29 mouse cellular contexts compared by ENCODE assay signal in genomic region chr4:100752278-100752677, GRCm38 (mm10). TPM values are rescaled to one million over a fixed set of nuclear protein-coding genes. Genes with fewer than 3 reads are reported as not detected.
DNase-seq lines count a peak whose midpoint lies in the region; ATAC-seq and TF ChIP-seq lines count a peak whose summit lies in the region.
"Had no signal": no experiment of that assay in that cellular context is flagged by ENCODE, and none has a peak within 500 bp of the region (broad histone marks: within the 10 kb centered on the region; RNA-seq: fewer than 3 reads in every experiment).

No protein-coding gene starts in this region.

- no peak overlapping the region for H3ac ChIP-seq in C2C12 (ENCODE audit: control insufficient read depth, insufficient read length, low read depth)

- H3K4me2 ChIP-seq in liver, embryonic 13.5 days, result no peak overlapping the region
- H3K4me2 ChIP-seq in hindbrain, embryonic 12.5 days (replicated peaks), result no peak overlapping the region
- H3K4me2 ChIP-seq: embryonic facial prominence, embryonic 12.5 days; embryonic facial prominence, embryonic 15.5 days; forebrain, embryonic 15.5 days; heart, embryonic 12.5 days; heart, embryonic 15.5 days; hindbrain, embryonic 14.5 days had no signal

- no peaks in the 10 kb centered on the region for H3K9me3 ChIP-seq in liver, embryonic 13.5 days (replicated peaks)
- no peaks in the 10 kb centered on the region for H3K9me3 ChIP-seq in hindbrain, embryonic 12.5 days (replicated peaks)
- H3K9me3 ChIP-seq: embryonic facial prominence, embryonic 12.5 days; embryonic facial prominence, embryonic 15.5 days; forebrain, embryonic 15.5 days; heart, embryonic 15.5 days; hindbrain, embryonic 10.5 days had no signal

- DNase-seq in liver, embryonic 13.5 days, result peak; percentile 4
- DNase-seq in liver, result no peak
- peak; percentile 15 for DNase-seq in Muller cell, postnatal 12 days (ENCODE audit: inconsistent ontology term)
- no peak for DNase-seq in right cerebral cortex, postnatal 14 days
- no peak for DNase-seq in gastrocnemius, postnatal 10 days
- DNase-seq: adrenal gland, postnatal 36 days; cerebellum, adult 11 months; cerebellum, adult 2 months; cerebellum, adult 9-11 months; cerebellum, postnatal 25 days; gastrocnemius, adult 2 months; gastrocnemius, postnatal 25 days; heart, adult 18-20 months; heart, postnatal 10 days; heart, postnatal 36 days had no signal

- ATAC-seq in liver, embryonic 13.5 days (ENCODE audit: low read depth), result peak; percentile 74
- ATAC-seq in hindbrain, embryonic 12.5 days (ENCODE audit: low FRiP score), result no peak
- ATAC-seq: forebrain, embryonic 15.5 days; hindbrain, postnatal 0 days; inflammation-experienced regulatory T-cells, adult 6 months; intestine, embryonic 16.5 days; Patski had no signal

- no peaks in the 10 kb centered on the region for H3K27me3 ChIP-seq in liver, embryonic 13.5 days
- no peaks in the 10 kb centered on the region for H3K27me3 ChIP-seq in C2C12 (ENCODE audit: control insufficient read depth, insufficient read depth, insufficient read length)
- H3K27me3 ChIP-seq in hindbrain, embryonic 12.5 days, result no peaks in the 10 kb centered on the region
- H3K27me3 ChIP-seq: embryonic facial prominence, embryonic 12.5 days; embryonic facial prominence, embryonic 15.5 days; forebrain, embryonic 15.5 days; Patski had no signal

- no peak for TF ChIP-seq CTCF in C2C12 (IDR thresholded peaks at IDR 0.05; ENCODE audit: control insufficient read depth, insufficient read depth, insufficient read length)

- H3K9ac ChIP-seq in liver, embryonic 13.5 days, result no peak overlapping the region
- no peak overlapping the region for H3K9ac ChIP-seq in hindbrain, embryonic 12.5 days
- H3K9ac ChIP-seq: embryonic facial prominence, embryonic 12.5 days; embryonic facial prominence, embryonic 15.5 days; forebrain, embryonic 15.5 days; heart, embryonic 12.5 days; heart, embryonic 15.5 days; hindbrain, embryonic 14.5 days had no signal

- H3K79me3 ChIP-seq in C2C12 (ENCODE audit: low read depth), result no peaks in the 10 kb centered on the region

- H3K79me2 ChIP-seq in C2C12 (ENCODE audit: control insufficient read depth, insufficient read depth), result no peaks in the 10 kb centered on the region

- 43% methylated on average over 2 of the region's 2 CpGs for WGBS in liver, embryonic 13.5 days (ENCODE audit: insufficient replicate concordance)
- WGBS in hindbrain, embryonic 12.5 days, result 91% methylated on average over 2 of the region's 2 CpGs

- H3K4me1 ChIP-seq in liver, embryonic 13.5 days (replicated peaks), result peaks cover 4% of the 10 kb centered on the region; the same call in 1 of the 2 replicates
- no peaks in the 10 kb centered on the region for H3K4me1 ChIP-seq in hindbrain, embryonic 12.5 days
- H3K4me1 ChIP-seq: embryonic facial prominence, embryonic 12.5 days; embryonic facial prominence, embryonic 15.5 days; forebrain, embryonic 15.5 days; heart, embryonic 12.5 days; heart, embryonic 15.5 days; hindbrain, embryonic 10.5 days had no signal

- no peaks in the 10 kb centered on the region for H3K36me3 ChIP-seq in liver, embryonic 13.5 days
- no peaks in the 10 kb centered on the region for H3K36me3 ChIP-seq in C2C12 (ENCODE audit: control insufficient read depth, insufficient read depth)
- no peaks in the 10 kb centered on the region for H3K36me3 ChIP-seq in hindbrain, embryonic 12.5 days
- H3K36me3 ChIP-seq: embryonic facial prominence, embryonic 12.5 days; embryonic facial prominence, embryonic 15.5 days; forebrain, embryonic 15.5 days; G1E; heart, embryonic 12.5 days; heart, embryonic 15.5 days; hindbrain, embryonic 10.5 days had no signal

- no peak overlapping the region for H3K4me3 ChIP-seq in liver, embryonic 13.5 days (replicated peaks)
- H3K4me3 ChIP-seq in C2C12 (ENCODE audit: insufficient read depth, poor library complexity, severe bottlenecking), result no peak overlapping the region
- no peak overlapping the region for H3K4me3 ChIP-seq in hindbrain, embryonic 12.5 days
- H3K4me3 ChIP-seq: embryonic facial prominence, embryonic 12.5 days; embryonic facial prominence, embryonic 15.5 days; forebrain, embryonic 15.5 days; gastrocnemius, adult 2 months; heart, embryonic 12.5 days; heart, embryonic 15.5 days; hindbrain, embryonic 10.5 days had no signal

- peak overlapping the region; percentile 44; the same call in 1 of the 2 replicates for H3K27ac ChIP-seq in liver, embryonic 13.5 days
- H3K27ac ChIP-seq in hindbrain, embryonic 12.5 days, result no peak overlapping the region
- H3K27ac ChIP-seq: embryonic facial prominence, embryonic 12.5 days; embryonic facial prominence, embryonic 15.5 days; forebrain, embryonic 15.5 days; gastrocnemius, adult 2 months; heart, embryonic 15.5 days; hindbrain, embryonic 10.5 days; hindbrain, embryonic 14.5 days; hindbrain, postnatal 0 days had no signal

TF ChIP-seq in C2C12, 6 proteins besides CTCF, POLR2A, EP300 and RAD21:
- peak; percentile 44 for TF ChIP-seq FOSL1 (IDR thresholded peaks at IDR 0.05; ENCODE audit: insufficient read depth, low read length, poor library complexity, severe bottlenecking)
- no peak for TF ChIP-seq MYOD1 (IDR thresholded peaks at IDR 0.05; ENCODE audit: control insufficient read depth, insufficient read length, low read depth)
- no peak for TF ChIP-seq MAX (IDR thresholded peaks at IDR 0.05)

RNA-seq across cellular contexts. Expression of gene Cachd1, which starts 24.2 kb away (rescaled TPM):
- polyA plus RNA-seq in liver, embryonic 13.5 days (2015; fragmentation: Nextera tagmentation; extraction: Ambion mirVana), result 4.9 and 6.5 TPM in 2 replicates
- polyA plus RNA-seq in C2C12 (2012; fragmentation: generic; extraction: Trizol), result 8.1 TPM
- 34.7 and 35.5 TPM in 2 replicates for polyA plus RNA-seq in hindbrain, embryonic 12.5 days (2016; fragmentation: Nextera tagmentation; extraction: Ambion mirVana)
- 1 to 10 TPM; 7.4 to 7.7 TPM for total RNA-seq in gastrocnemius, postnatal 10 days (2021)
- polyA plus RNA-seq: inflammation-experienced regulatory T-cells, adult 6 months had no signal

Comparison
In these comparisons a context has a peak if more than half of its experiments do, and no peak if none do; other contexts are left out.
1. DNase-seq: peak in liver, embryonic 13.5 days (single experiment) and Muller cell, postnatal 12 days (single experiment); none in liver (single experiment), right cerebral cortex, postnatal 14 days (single experiment) and gastrocnemius, postnatal 10 days (single experiment).